Mouse (Mus musculus) ES-Bruce4 (cell line): ENCODE results near the gene Ttc6.

ENCODE experiments used
- CTCF ChIP-seq: IDR thresholded peaks from one replicate; pipeline ENCODE4 v1.8.1; 2011; ENCODE audit warnings: low read depth, low read length
- EP300 ChIP-seq: IDR thresholded peaks from 2 replicates; pipeline ENCODE4 v1.6.1; 2011; ENCODE audit warnings: low read depth, low read length; ENCODE audit not compliant: insufficient read depth
- POLR2A ChIP-seq: IDR thresholded peaks from one replicate; pipeline ENCODE4 v1.8.1; 2011; ENCODE audit warnings: low read length; ENCODE audit not compliant: insufficient read depth

- no peak for TF ChIP-seq POLR2A
- TF ChIP-seq CTCF, result no peak
- no peak for TF ChIP-seq EP300
Observed at GRCm38 (mm10) chr12:57776290-57776997, 212.5 kb downstream of the Ttc6 start.
